Mouse (Mus musculus) megakaryocyte, embryonic 14.5 days (primary cell): ENCODE data around the gene Cbr3. TPM values are rescaled to one million over a fixed set of nuclear protein-coding genes. Genes with fewer than 3 reads are reported as not detected.

ENCODE experiments used
- H3K27me3 ChIP-seq: replicated peaks from 2 replicates; pipeline ENCODE3; 2012; ENCODE audit warnings: inconsistent platforms
- H3K36me3 ChIP-seq: replicated peaks from 2 replicates; pipeline ENCODE3; 2012; ENCODE audit warnings: low read length, inconsistent platforms, mixed read lengths
- H3K4me1 ChIP-seq: 2 replicates; pipeline ENCODE4 v1.6.1; 2012; ENCODE audit warnings: inconsistent platforms
- H3K4me3 ChIP-seq: replicated peaks from 2 replicates; pipeline ENCODE3; 2012; ENCODE audit warnings: moderate library complexity, mild to moderate bottlenecking, inconsistent platforms
- H3K9me3 ChIP-seq: 2 replicates; pipeline ENCODE4 v1.6.1; 2012; ENCODE audit warnings: inconsistent platforms
- FLI1 ChIP-seq: IDR thresholded peaks from 2 replicates; pipeline ENCODE4 v1.6.1; 2012; ENCODE audit warnings: low read length, inconsistent platforms, mixed read lengths
- GATA1 ChIP-seq: IDR thresholded peaks from 3 replicates; pipeline ENCODE4 v1.6.1; 2012; ENCODE audit warnings: mixed read lengths, low read length, inconsistent platforms, borderline replicate concordance
- polyA plus RNA-seq: library from polyadenylated mRNA; stranded (reverse); fragments of >175 nt; gene quantifications from 2 replicates; pipeline ENCODE4 v1.2.3, GENCODE M21; 2012; ENCODE audit warnings: low replicate concordance; ENCODE audit not compliant: insufficient read depth

The Cbr3 gene
- polyA plus RNA-seq, 1 experiment: 3.0 TPM

DNA sequence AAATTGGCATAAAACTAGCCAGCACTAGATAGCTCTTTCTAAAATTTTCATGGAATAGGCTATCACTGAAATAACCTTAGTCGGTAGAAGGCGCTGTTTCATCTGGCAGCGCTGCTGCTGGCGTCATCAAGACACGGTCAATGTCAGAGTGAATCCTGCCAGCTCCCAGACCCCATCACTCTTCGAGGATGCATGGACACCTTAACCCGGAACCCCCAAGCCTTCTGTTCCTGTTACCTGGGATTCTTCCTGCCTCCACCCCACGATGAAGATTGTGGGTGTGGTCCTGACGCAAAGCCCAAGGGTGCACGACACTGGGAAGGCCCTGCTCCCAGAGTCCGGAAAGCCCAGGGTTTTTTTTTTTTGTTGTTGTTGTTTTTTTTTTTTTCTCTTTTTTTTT lies 27.9 kb downstream of the Cbr3 start:
- peaks cover 24% of the 10 kb centered on the region for H3K4me1 ChIP-seq
- H3K9me3 ChIP-seq: 0 out of 2 replicates have a peak, but pooled peaks cover 2% of the 10 kb centered on the region
- H3K27me3 ChIP-seq: peaks cover 22% of the 10 kb centered on the region
- TF ChIP-seq FLI1: no peak
- no peak for TF ChIP-seq GATA1
- H3K36me3 ChIP-seq: peaks cover 5% of the 10 kb centered on the region
- H3K4me3 ChIP-seq: peak overlapping the region; percentile 96

DNA sequence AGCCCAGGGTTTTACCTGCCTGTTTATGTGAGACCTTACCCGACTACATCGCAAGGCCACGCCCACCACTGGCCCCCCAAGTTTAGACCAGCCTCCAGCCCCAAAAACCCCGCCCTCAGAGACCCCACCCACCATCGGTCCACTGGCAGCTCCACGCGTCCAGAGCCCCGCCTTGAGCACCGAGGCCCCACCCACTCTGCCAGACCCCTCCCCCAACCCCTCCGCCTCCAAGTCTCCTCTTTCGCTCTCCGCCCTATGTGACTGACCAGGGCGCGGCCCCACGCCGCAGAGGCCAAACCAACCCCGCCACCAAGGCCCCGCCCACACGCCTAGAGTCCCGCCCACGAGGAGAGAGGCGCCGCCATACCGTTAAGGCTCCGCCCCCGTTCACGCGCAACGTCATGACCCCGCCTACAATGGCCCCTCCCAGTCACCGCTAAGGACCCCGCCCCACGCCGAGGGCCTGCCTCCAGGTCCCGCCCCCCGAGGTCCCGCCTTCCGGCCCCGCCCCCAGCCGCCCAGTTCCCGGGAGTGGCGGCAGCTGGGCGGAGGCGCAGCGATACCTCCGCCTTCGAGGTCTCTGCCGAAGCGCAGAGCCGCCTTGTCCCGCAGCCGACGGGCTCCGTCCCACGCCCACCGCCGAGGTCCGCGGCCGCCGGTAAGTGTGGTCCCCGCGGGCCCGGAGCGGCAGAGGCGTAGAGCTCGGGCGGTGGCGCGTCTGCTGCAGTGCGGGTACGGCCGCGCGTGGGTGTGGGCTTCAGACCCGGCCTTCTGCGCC lies 28.6 kb downstream of the Cbr3 start, which contains the start of gene Dop1b:
Dop1b (plus strand) TSS at position 494 of the 778 bp plus-strand sequence.
- Histone ChIP-seq H3K4me1 (peaks cover 24% of the 10 kb centered on the region), H3K27me3 (peaks cover 22% of the 10 kb centered on the region)

DNA sequence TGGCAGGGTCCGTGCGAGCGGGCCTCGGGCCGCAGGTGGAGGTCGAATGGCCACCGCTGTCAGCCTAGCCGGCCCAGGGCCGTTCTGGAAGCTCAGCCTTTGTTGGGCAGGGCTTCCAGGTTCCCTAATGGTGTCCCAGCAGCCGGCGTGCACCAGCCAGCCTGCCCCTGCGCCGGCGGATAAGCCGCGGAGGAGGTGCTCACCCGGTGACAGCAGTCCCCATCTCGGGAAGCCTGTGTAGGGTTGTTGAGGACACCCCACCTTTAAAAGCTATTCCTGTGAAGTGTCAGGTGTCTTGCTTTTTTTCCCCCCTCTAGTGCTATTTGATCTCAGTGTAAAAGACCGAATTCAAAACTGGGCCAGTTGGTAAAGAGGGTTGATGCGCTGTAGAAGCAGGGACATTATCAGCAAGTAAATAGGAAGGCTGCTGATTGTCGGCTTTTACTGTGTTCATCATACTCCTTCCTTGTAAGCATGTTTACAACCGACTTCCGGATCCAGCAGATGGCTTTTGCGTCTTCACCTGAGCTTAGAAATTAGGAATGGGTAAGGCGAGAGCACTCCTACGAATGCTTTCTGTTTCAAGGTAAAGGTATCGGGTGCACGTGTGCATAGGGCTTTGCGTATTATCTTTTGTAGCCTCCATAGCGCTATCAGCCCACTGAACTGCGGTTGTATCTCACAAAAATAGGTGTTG lies 29.3 kb downstream of the Cbr3 start:
- Histone ChIP-seq H3K4me1 (peaks cover 30% of the 10 kb centered on the region), H3K9me3 (no peaks in the 10 kb centered on the region), H3K4me3 (peak overlapping the region; percentile 96), H3K27me3 (peaks cover 19% of the 10 kb centered on the region), H3K36me3 (peaks cover 18% of the 10 kb centered on the region)
- no peak for TF ChIP-seq GATA1
- TF ChIP-seq FLI1: no peak

More for the DNA sequence above, 28.6 kb downstream of the Cbr3 start, which contains the start of gene Dop1b:
- Histone ChIP-seq H3K36me3 (peaks cover 11% of the 10 kb centered on the region), H3K9me3 (0 out of 2 replicates have a peak, but pooled peaks cover 2% of the 10 kb centered on the region), H3K4me3 (peak within 1 kb of the TSS; percentile 96)
- TF ChIP-seq GATA1 (no peak), FLI1 (no peak)

DNA sequence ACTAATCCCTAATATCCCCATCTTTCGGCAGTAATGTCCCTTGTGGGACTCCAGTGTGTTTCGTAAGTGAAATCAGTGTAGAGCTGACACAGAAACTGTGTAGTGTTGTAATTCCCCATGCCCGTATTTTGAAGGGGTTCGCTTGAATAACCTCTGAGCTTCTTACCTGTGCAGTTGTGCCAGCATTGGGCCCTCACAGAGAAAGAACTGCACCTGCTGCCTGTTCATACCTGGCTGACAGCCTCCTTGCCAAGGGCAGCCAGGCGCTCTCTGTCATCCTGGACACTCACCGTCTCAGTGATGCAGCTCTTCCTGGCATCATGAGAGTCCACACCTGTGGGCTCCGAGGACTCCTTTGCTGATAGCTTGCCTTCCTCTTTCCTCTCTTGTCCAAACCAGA lies 30.0 kb downstream of the Cbr3 start:
- no peak for TF ChIP-seq FLI1
- TF ChIP-seq GATA1: no peak
- Histone ChIP-seq H3K9me3 (no peaks in the 10 kb centered on the region), H3K4me1 (peaks cover 36% of the 10 kb centered on the region), H3K27me3 (peaks cover 19% of the 10 kb centered on the region), H3K36me3 (peaks cover 23% of the 10 kb centered on the region), H3K4me3 (peak overlapping the region; percentile 96)

DNA sequence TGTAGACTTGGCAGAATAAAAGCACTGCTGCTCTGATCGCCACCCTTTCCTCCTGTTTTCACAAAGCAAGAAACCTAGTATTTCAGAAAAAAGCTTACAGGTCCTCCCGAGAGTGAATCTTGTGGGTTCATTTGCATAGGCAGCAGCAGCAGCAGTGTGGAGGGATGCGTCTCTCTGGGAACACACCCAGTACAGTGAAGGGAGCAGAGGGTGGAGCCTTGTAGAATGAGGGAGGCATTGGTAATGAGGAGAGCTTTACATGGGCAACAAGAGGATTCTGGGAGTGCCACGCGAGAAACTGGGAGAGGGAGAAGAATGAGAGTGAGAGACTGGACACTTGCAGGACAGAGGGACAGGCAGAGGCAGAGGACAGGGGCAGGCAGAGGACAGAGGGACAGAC lies 31.4 kb downstream of the Cbr3 start:
- peaks cover 19% of the 10 kb centered on the region for H3K27me3 ChIP-seq
- TF ChIP-seq FLI1 (no peak), GATA1 (no peak)
- peaks cover 37% of the 10 kb centered on the region for H3K4me1 ChIP-seq
- no peaks in the 10 kb centered on the region for H3K9me3 ChIP-seq
- H3K4me3 ChIP-seq: peak overlapping the region; percentile 80
- H3K36me3 ChIP-seq: peaks cover 27% of the 10 kb centered on the region

DNA sequence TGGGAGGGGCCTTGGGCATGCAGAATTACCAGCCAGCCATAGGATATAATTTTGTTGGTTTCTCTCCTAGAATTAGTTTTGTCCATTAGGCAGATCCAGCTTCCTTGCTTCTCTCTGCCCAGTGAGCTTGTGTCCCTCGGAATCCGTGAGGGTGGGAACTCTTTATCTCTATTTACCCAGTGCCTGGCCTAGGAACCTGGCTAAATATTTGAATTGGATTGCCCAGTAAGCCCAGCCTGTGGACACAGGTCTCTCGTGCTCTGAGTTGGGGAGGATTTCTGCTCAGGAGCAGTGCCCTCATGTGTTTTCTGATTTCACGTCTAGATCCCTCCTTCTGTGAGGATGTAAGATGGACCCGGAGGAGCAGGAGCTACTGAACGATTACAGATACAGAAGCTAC lies 32.8 kb downstream of the Cbr3 start:
- no peak for TF ChIP-seq GATA1
- no peak for TF ChIP-seq FLI1
- H3K4me3 ChIP-seq: no peak overlapping the region
- no peaks in the 10 kb centered on the region for H3K9me3 ChIP-seq
- H3K36me3 ChIP-seq: peaks cover 37% of the 10 kb centered on the region
- H3K4me1 ChIP-seq: peaks cover 37% of the 10 kb centered on the region
- H3K27me3 ChIP-seq: peaks cover 19% of the 10 kb centered on the region

DNA sequence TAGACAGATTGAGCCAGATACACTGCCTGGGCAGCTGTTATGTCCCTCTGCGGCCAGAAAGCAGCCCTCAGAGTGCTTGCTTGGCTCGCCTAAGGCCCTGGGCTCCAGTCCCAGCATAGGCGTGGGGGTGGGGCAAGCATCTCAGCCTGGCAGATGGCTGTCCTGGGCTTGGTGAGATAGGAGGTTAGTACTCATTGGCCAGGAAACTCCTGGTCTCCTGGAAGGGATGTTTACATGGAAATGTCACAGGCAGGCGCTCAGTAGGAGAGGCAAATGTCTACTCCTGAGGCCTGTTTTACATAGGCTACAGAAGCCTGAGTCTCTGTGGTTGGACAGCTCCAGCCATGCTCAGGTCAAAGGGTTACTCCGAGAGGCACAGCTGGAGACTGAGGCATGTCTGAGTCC lies 34.3 kb downstream of the Cbr3 start:
- no peak overlapping the region for H3K4me3 ChIP-seq
- H3K4me1 ChIP-seq: peaks cover 44% of the 10 kb centered on the region
- TF ChIP-seq GATA1 (no peak), FLI1 (no peak)
- peaks cover 37% of the 10 kb centered on the region for H3K36me3 ChIP-seq
- no peaks in the 10 kb centered on the region for H3K9me3 ChIP-seq
- peaks cover 15% of the 10 kb centered on the region for H3K27me3 ChIP-seq

DNA sequence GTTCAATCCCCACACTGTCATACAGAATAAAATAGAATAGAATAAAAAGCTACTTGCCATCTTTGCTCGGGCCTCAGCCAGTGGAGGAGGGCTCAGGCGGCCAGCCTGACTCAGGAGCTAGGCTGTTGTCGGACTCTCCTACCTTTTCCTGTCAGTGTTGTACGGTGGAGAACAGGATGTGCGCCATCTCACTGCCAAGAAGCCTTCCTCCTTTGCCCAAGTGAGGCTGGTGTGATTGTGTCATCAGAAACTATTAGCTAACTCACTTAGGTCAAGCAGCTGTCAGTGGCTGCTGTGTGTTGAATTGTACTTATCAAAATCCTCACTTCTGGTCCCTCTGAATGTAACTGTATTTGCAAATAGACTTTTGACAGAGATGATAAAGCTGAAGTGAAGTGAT lies 38.8 kb downstream of the Cbr3 start:
- peaks cover 7% of the 10 kb centered on the region for H3K27me3 ChIP-seq
- peak overlapping the region; percentile 11 for H3K4me3 ChIP-seq
- TF ChIP-seq GATA1: no peak
- no peak for TF ChIP-seq FLI1
- H3K36me3 ChIP-seq: peaks cover 43% of the 10 kb centered on the region
- H3K4me1 ChIP-seq: peaks cover 33% of the 10 kb centered on the region
- no peaks in the 10 kb centered on the region for H3K9me3 ChIP-seq

DNA sequence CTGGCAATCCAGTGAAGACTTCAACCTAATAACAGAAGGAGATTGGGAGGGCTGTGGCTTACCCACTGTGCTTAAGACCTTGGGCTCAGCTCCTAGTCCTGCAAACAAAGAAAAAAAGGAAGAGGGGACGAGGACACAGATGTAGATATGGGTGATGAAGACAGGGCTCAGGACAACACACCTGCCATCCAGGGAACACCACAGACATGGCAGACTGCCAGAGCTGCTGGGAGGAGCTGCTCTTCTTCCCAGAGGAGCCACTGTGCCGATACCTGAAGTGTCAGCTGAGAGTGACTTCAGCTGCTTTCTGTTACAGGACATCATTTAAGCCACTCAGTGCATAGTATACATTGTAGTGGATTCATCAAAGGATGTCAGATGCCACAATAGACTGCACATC lies 39.5 kb downstream of the Cbr3 start:
- Histone ChIP-seq H3K36me3 (peaks cover 36% of the 10 kb centered on the region), H3K27me3 (peaks cover 10% of the 10 kb centered on the region), H3K4me3 (no peak overlapping the region), H3K9me3 (no peaks in the 10 kb centered on the region), H3K4me1 (peaks cover 26% of the 10 kb centered on the region)
- TF ChIP-seq GATA1 (no peak), FLI1 (no peak)
